Mouse (Mus musculus) kidney, embryonic 16.5 days (tissue): ENCODE measurements at regions not wholly inside any gene's neighbourhood (a gene's known extent, or its start where the extent isn't known, plus 50 kb on each side); places are given as distances from the start of the nearest gene placed in this dataset.

Experiments
- ATAC-seq: fragments of 200-750 bp; cut with Nextera tagmentation; 2 replicates; pipeline ENCODE4 v1.8.0; 2017; ENCODE audit warnings: moderate TSS enrichment; ENCODE audit not compliant: low FRiP score, low TSS enrichment
- H3K27ac ChIP-seq: fragments of 300-500 bp; sonication (generic); 2 replicates; pipeline ENCODE4 v1.5.1; 2014; ENCODE audit warnings: low read length
- H3K27me3 ChIP-seq: fragments of 300-500 bp; sonication (generic); 2 replicates; pipeline ENCODE4 v1.6.1; 2014; ENCODE audit warnings: low read length, control low read depth, mixed read lengths; ENCODE audit not compliant: insufficient read depth
- H3K36me3 ChIP-seq: fragments of 300-500 bp; sonication (generic); 2 replicates; pipeline ENCODE4 v1.6.1; 2014; ENCODE audit warnings: low read length, control low read depth, mixed read lengths; ENCODE audit not compliant: insufficient read depth
- H3K4me1 ChIP-seq: fragments of 300-500 bp; sonication (generic); 2 replicates; pipeline ENCODE4 v1.6.1; 2014; ENCODE audit warnings: low read length, control low read depth, mixed read lengths; ENCODE audit not compliant: insufficient read depth
- H3K4me2 ChIP-seq: fragments of 300-500 bp; sonication (generic); replicated peaks from 2 replicates; pipeline ENCODE4 v1.6.1; 2014; ENCODE audit warnings: low read depth, low read length
- H3K4me3 ChIP-seq: fragments of 300-500 bp; sonication (generic); 2 replicates; pipeline ENCODE4 v1.5.1; 2014; ENCODE audit warnings: mild to moderate bottlenecking, low read length
- H3K9ac ChIP-seq: fragments of 300-500 bp; sonication (generic); replicated peaks from 2 replicates; pipeline ENCODE4 v1.6.1; 2014; ENCODE audit warnings: low read length
- H3K9me3 ChIP-seq: fragments of 300-500 bp; sonication (generic); 2 replicates; pipeline ENCODE4 v1.6.1; 2016; ENCODE audit warnings: low read length, control low read depth
- WGBS: fragments of 180-500 bp; shearing (Covaris S2); extraction: QIAGEN DNeasy Blood & Tissue Kit; methylation state at CpG from one replicate; pipeline ENCODE4 v1.1.7; 2014; 5-methylcytosine and 5-hydroxymethylcytosine counted together

DNA sequence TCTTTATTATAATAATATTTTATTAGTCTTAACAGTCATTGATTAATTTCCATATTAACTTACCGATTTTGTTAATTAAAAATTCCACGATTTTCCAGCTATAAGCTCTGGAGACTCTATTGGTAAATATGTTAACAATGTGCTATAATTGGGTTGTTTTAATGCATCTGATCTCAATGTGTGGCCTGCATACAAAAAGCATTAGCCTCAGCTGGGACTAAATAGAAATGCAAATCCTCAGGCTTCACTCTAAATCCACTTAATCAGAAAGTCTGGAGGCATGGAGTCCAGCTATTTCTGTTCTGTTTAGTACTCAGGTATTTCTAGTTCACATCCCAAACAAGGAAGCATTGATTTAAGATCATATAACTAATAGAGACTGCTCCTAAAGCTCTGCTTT is 427.7 kb downstream of the Tdrd3 start:
- no peak overlapping the region for H3K27ac ChIP-seq
- 87% methylated on average over 2 of the region's 2 CpGs for WGBS
- ATAC-seq, result no peak

GRCm38 (mm10) chr14:87861486-87861885 is 445.0 kb downstream of the Tdrd3 start:
- Histone ChIP-seq H3K27ac (no peak overlapping the region), H3K4me1 (no peaks in the 10 kb centered on the region), H3K9ac (no peak overlapping the region), H3K4me2 (no peak overlapping the region), H3K27me3 (no peaks in the 10 kb centered on the region), H3K36me3 (no peaks in the 10 kb centered on the region), H3K4me3 (no peak overlapping the region), H3K9me3 (no peaks in the 10 kb centered on the region)
- 80% methylated on average over 3 of the region's 3 CpGs for WGBS
- no peak for ATAC-seq

More for the DNA sequence above, 427.7 kb downstream of the Tdrd3 start:
- H3K4me2 ChIP-seq, result no peak overlapping the region
- H3K4me3 ChIP-seq, result no peak overlapping the region
- H3K27me3 ChIP-seq, result no peaks in the 10 kb centered on the region
- no peaks in the 10 kb centered on the region for H3K4me1 ChIP-seq
- H3K36me3 ChIP-seq, result no peaks in the 10 kb centered on the region
- no peaks in the 10 kb centered on the region for H3K9me3 ChIP-seq
- H3K9ac ChIP-seq, result no peak overlapping the region

DNA sequence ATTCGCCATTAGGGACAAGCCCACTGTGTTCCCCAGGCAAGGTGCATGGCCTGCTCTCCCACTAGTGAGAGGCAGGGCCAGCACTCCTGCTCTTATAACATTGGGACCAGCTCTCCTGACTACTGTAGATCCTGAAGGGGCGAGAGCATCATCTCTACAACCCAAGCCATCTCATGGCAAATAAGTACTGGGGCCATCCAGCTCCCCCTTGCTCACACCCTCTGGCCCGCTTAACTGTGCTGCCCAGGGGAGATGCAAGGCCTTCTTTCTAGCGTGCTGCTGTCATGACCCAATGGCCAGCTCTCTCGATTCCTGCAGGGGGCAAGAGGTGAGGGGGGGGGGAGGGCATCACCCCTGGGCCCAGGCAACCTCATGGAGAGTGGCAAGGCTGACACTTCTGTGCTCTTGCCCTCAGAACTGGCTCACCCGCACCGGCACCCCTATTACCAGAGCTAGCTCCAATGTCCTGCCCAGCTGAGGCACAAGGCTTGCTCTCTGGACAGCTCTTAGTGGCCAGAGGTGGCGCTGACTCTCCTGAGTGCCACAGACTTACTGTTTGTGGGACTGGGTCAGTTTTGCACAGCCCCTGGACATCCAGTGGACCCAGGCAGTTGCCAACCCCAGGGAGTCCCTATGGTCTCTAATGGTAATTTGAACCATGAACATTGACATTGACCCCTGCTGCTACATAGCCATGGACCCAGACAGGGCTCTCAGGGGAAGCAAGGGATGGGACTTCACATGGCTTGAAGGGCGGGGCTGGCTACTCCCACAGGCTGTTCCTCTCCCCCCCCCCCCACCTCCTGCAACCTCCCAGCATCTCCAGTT is 448.2 kb downstream of the Tdrd3 start:
- Histone ChIP-seq H3K9ac (no peak overlapping the region), H3K9me3 (no peaks in the 10 kb centered on the region), H3K4me2 (no peak overlapping the region), H3K36me3 (no peaks in the 10 kb centered on the region), H3K4me1 (no peaks in the 10 kb centered on the region), H3K27me3 (no peaks in the 10 kb centered on the region), H3K27ac (no peak overlapping the region), H3K4me3 (no peak overlapping the region)
- 0 out of 2 replicates have a peak, but pooled peaks have one; percentile 12 for ATAC-seq
- 82% methylated on average over 9 of the region's 9 CpGs for WGBS

- no peak overlapping the region for H3K27ac ChIP-seq
- no peak for ATAC-seq
- 77% methylated on average over 14 of the region's 14 CpGs for WGBS
Observed at GRCm38 (mm10) chr14:87865216-87866202, 449.1 kb downstream of the Tdrd3 start.

GRCm38 (mm10) chr14:87901784-87902183 is 485.3 kb downstream of the Tdrd3 start:
- no peak overlapping the region for H3K4me2 ChIP-seq
- ATAC-seq, result peak; percentile 23; the same call in 1 of the 2 replicates
- WGBS, result 32% methylated on average over 3 of the region's 3 CpGs

More at GRCm38 (mm10) chr14:87865216-87866202, 449.1 kb downstream of the Tdrd3 start:
- Histone ChIP-seq H3K4me2 (no peak overlapping the region), H3K4me1 (no peaks in the 10 kb centered on the region), H3K36me3 (no peaks in the 10 kb centered on the region), H3K27me3 (no peaks in the 10 kb centered on the region), H3K9ac (no peak overlapping the region), H3K9me3 (no peaks in the 10 kb centered on the region), H3K4me3 (no peak overlapping the region)

DNA sequence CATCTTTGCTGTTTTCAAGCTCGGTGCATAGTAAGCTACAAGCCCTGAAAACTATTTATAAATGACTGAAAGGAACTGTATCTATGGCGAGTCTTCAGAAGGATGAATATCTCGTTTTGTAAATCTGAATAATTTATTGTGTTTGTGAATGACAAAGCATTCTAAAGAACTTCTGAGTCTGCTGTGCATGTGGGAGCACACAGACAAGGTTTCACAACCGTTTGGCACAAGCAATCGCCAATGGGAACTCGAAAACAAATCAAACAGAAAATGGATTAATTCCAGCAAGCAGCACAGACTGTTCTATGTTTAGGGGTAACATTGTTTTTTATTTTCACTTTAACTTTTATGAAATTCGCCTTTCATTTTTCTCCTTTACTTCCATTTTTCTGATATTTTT is 486.0 kb downstream of the Tdrd3 start:
- H3K27me3 ChIP-seq, result no peaks in the 10 kb centered on the region
- ATAC-seq, result no peak
- H3K36me3 ChIP-seq, result no peaks in the 10 kb centered on the region
- no peak overlapping the region for H3K27ac ChIP-seq
- no peak overlapping the region for H3K4me3 ChIP-seq
- WGBS, result 68% methylated on average over 7 of the region's 7 CpGs
- H3K4me2 ChIP-seq, result no peak overlapping the region
- H3K4me1 ChIP-seq, result no peaks in the 10 kb centered on the region
- H3K9ac ChIP-seq, result no peak overlapping the region
- no peaks in the 10 kb centered on the region for H3K9me3 ChIP-seq

More at GRCm38 (mm10) chr14:87901784-87902183, 485.3 kb downstream of the Tdrd3 start:
- no peaks in the 10 kb centered on the region for H3K36me3 ChIP-seq
- H3K9ac ChIP-seq, result no peak overlapping the region
- no peak overlapping the region for H3K27ac ChIP-seq
- no peaks in the 10 kb centered on the region for H3K27me3 ChIP-seq
- H3K4me1 ChIP-seq, result no peaks in the 10 kb centered on the region
- H3K4me3 ChIP-seq, result no peak overlapping the region
- H3K9me3 ChIP-seq, result no peaks in the 10 kb centered on the region
